Mouse (Mus musculus) embryonic stem cell, embryonic (primary cell): ENCODE measurements around the gene Tctn3.
"Not testable (repeated sequence)": the region's sequence is repeated elsewhere in the genome, so short reads cannot be mapped to it uniquely, and the experiment has no call there.

ENCODE experiments used
- CTCF ChIA-PET, 4 experiments: fragments of 300-600 bp in 2 of 4; fragments of 350-600 bp in 2 of 4; sonication (Branson Sonifier 250); formaldehyde crosslinking; loops; one replicate each; lab custom pipeline; 2022; ENCODE audit warnings: inconsistent platforms in 2 of 4; lab: Charles Lee
- POLR2A ChIA-PET, 4 experiments: fragments of 300-600 bp in 2 of 4; fragments of 350-600 bp in 2 of 4; sonication (Branson Sonifier 250); formaldehyde crosslinking; loops; one replicate each; lab custom pipeline; 2022; ENCODE audit warnings: antibody characterized with exemption in 4 of 4, inconsistent platforms in 1 of 4; lab: Charles Lee

The Tctn3 gene

GRCm38 (mm10) chr19:40633144-40633543 is 21.1 kb upstream of the Tctn3 start:
- CTCF ChIA-PET, result interaction anchor here in 2 of 4 experiments (0.8 to 1.4 kb wide), 3 partner anchors 21 to 90 kb away, joined by 3 read pairs; partner anchors contain the start of genes Aldh18a1 (in 1 of the 2), Entpd1 (in 1 of the 2) and Tctn3 (in 1 of the 2)

GRCm38 (mm10) chr19:40632668-40633067 is 20.6 kb upstream of the Tctn3 start:
- CTCF ChIA-PET, result interaction anchor here in 2 of 4 experiments (0.8 to 1.4 kb wide), 3 partner anchors 21 to 91 kb away, joined by 3 read pairs; partner anchors contain the start of genes Aldh18a1 (in 1 of the 2), Entpd1 (in 1 of the 2) and Tctn3 (in 1 of the 2)
- POLR2A ChIA-PET, result no interaction called here

More at GRCm38 (mm10) chr19:40633144-40633543, 21.1 kb upstream of the Tctn3 start:
- POLR2A ChIA-PET, result no interaction called here

GRCm38 (mm10) chr19:40632193-40632592 is 20.2 kb upstream of the Tctn3 start:
- CTCF ChIA-PET, result interaction anchor here in 2 of 4 experiments (1.0 to 1.4 kb wide), 3 partner anchors 20 to 91 kb away, joined by 3 to 7 read pairs (median 3); partner anchors contain the start of genes Aldh18a1 (in 1 of the 2), Entpd1 (in 1 of the 2) and Tctn3 (in 1 of the 2)
- POLR2A ChIA-PET, result no interaction called here

GRCm38 (mm10) chr19:40630606-40631005 is 18.6 kb upstream of the Tctn3 start:
- ChIA-PET CTCF (interaction anchor here in 2 of 4 experiments (0.6 to 0.8 kb wide), 2 partner anchors 40 to 406 kb away, joined by 5 to 9 read pairs; no protein-coding TSS in a partner anchor), POLR2A (interaction anchor here in 1 of 4 experiments (0.7 kb wide), 2 partner anchors 118 to 221 kb away, joined by 3 to 4 read pairs; partner anchors contain the start of gene Cc2d2b)

- CTCF ChIA-PET, result interaction anchor here in 2 of 4 experiments (0.6 to 0.8 kb wide), 2 partner anchors 40 to 407 kb away, joined by 5 to 9 read pairs; no protein-coding TSS in a partner anchor
- POLR2A ChIA-PET, result interaction anchor here in 1 of 4 experiments (0.7 to 1.0 kb wide), 2 partner anchors 40 to 220 kb away, joined by 3 to 5 read pairs; no protein-coding TSS in a partner anchor
These were observed 18.1 kb upstream of the Tctn3 start for GRCm38 (mm10) chr19:40630096-40630495.

GRCm38 (mm10) chr19:40628950-40629349 is 16.9 kb upstream of the Tctn3 start:
- ChIA-PET CTCF (interaction anchor here in 2 of 4 experiments (0.6 to 1.3 kb wide), 2 partner anchors 11 to 93 kb away, joined by 7 to 14 read pairs; no protein-coding TSS in a partner anchor), POLR2A (interaction anchor here in 1 of 4 experiments (1.0 to 1.1 kb wide), 2 partner anchors 39 to 42 kb away, joined by 3 to 5 read pairs; no protein-coding TSS in a partner anchor)

- POLR2A ChIA-PET, result interaction anchor here in 1 of 4 experiments (0.5 to 0.6 kb wide), 2 partner anchors 67 to 83 kb away, joined by 4 read pairs; no protein-coding TSS in a partner anchor
- CTCF ChIA-PET, result interaction anchor here in 1 of 4 experiments (1.0 kb wide), 1 partner anchor 14 kb away, joined by 4 read pairs; the partner anchor contains the start of gene Tctn3
These were observed 13.9 kb upstream of the Tctn3 start for GRCm38 (mm10) chr19:40625935-40626334.

GRCm38 (mm10) chr19:40621616-40622015 is 9.6 kb upstream of the Tctn3 start:
- POLR2A ChIA-PET, CTCF ChIA-PET: not testable (repeated sequence)

- ChIA-PET POLR2A (no interaction called here), CTCF (interaction anchor here in 2 of 4 experiments (0.8 to 1.2 kb wide), 2 partner anchors 106 kb away, joined by 3 to 4 read pairs; no protein-coding TSS in a partner anchor)
These were observed 4.0 kb upstream of the Tctn3 start for GRCm38 (mm10) chr19:40616021-40616420.

GRCm38 (mm10) chr19:40614811-40615210 is 2.8 kb upstream of the Tctn3 start:
- ChIA-PET CTCF (interaction anchor here in 1 of 4 experiments (1.2 kb wide), 1 partner anchor 108 kb away, joined by 4 read pairs; no protein-coding TSS in a partner anchor), POLR2A (interaction anchor here in 1 of 4 experiments (1.1 kb wide), 1 partner anchor 25 kb away, joined by 3 read pairs; no protein-coding TSS in a partner anchor)

- ChIA-PET CTCF (interaction anchor here in 1 of 4 experiments (0.6 kb wide), 1 partner anchor 28 kb away, joined by 3 read pairs; no protein-coding TSS in a partner anchor), POLR2A (interaction anchor here in 1 of 4 experiments (1.4 kb wide), 1 partner anchor 19 kb away, joined by 3 read pairs; the partner anchor contains the start of gene Aldh18a1)
These were observed 4.4 kb downstream of the Tctn3 start for GRCm38 (mm10) chr19:40607676-40608075.

GRCm38 (mm10) chr19:40605189-40605588 is 6.8 kb downstream of the Tctn3 start:
- POLR2A ChIA-PET, result no interaction called here

GRCm38 (mm10) chr19:40601870-40602269 is 10.2 kb downstream of the Tctn3 start:
- ChIA-PET CTCF (no interaction called here), POLR2A (no interaction called here)

More at GRCm38 (mm10) chr19:40605189-40605588, 6.8 kb downstream of the Tctn3 start:
- CTCF ChIA-PET, result no interaction called here

GRCm38 (mm10) chr19:40600846-40601245 is 11.2 kb downstream of the Tctn3 start:
- POLR2A ChIA-PET, CTCF ChIA-PET: not testable (repeated sequence)

- CTCF ChIA-PET, result no interaction called here
- POLR2A ChIA-PET, result interaction anchor here in 1 of 4 experiments (1.0 to 1.1 kb wide), 2 partner anchors 9 to 16 kb away, joined by 3 to 4 read pairs; partner anchors contain the start of genes Entpd1 and Tctn3
These were observed 16.2 kb downstream of the Tctn3 start for GRCm38 (mm10) chr19:40595831-40596230.

GRCm38 (mm10) chr19:40595231-40595630 is 16.8 kb downstream of the Tctn3 start:
- POLR2A ChIA-PET, result interaction anchor here in 1 of 4 experiments (1.0 to 1.8 kb wide), 2 partner anchors 8 to 12 kb away, joined by 3 to 5 read pairs; no protein-coding TSS in a partner anchor

GRCm38 (mm10) chr19:40589530-40589880 is 22.5 kb downstream of the Tctn3 start:
- CTCF ChIA-PET, result interaction anchor here in 3 of 4 experiments (0.6 to 3.0 kb wide), 9 partner anchors 22 to 244 kb away, joined by 3 to 15 read pairs (median 5); partner anchors contain the start of genes Entpd1 (in 3 of the 3) and Tctn3 (in 3 of the 3)
- POLR2A ChIA-PET, result interaction anchor here in 3 of 4 experiments (0.6 to 2.1 kb wide), 12 partner anchors 9 to 647 kb away, joined by 3 to 17 read pairs (median 3); partner anchors contain the start of genes Entpd1 (in 1 of the 3) and Tctn3 (in 1 of the 3)

More at GRCm38 (mm10) chr19:40595231-40595630, 16.8 kb downstream of the Tctn3 start:
- CTCF ChIA-PET, result no interaction called here

- ChIA-PET CTCF (interaction anchor here in 3 of 4 experiments (0.6 to 3.0 kb wide), 9 partner anchors 23 to 427 kb away, joined by 3 to 15 read pairs (median 4); partner anchors contain the start of genes Entpd1 (in 3 of the 3) and Tctn3 (in 3 of the 3)), POLR2A (interaction anchor here (0.7 to 2.3 kb wide), 23 partner anchors 10 to 647 kb away, joined by 3 to 17 read pairs (median 3); partner anchors contain the start of genes Entpd1 (in 3 of the 4) and Tctn3 (in 3 of the 4))
These were observed 23.0 kb downstream of the Tctn3 start for GRCm38 (mm10) chr19:40588847-40589529.
